Mouse (Mus musculus): ENCODE measurements around the gene Dync1i1. TPM values are rescaled to one million over a fixed set of nuclear protein-coding genes. Genes with fewer than 3 reads are reported as not detected.

The Dync1i1 gene
- polyA plus RNA-seq, 1 experiment from 2014 or later: 0.85 TPM

DNA sequence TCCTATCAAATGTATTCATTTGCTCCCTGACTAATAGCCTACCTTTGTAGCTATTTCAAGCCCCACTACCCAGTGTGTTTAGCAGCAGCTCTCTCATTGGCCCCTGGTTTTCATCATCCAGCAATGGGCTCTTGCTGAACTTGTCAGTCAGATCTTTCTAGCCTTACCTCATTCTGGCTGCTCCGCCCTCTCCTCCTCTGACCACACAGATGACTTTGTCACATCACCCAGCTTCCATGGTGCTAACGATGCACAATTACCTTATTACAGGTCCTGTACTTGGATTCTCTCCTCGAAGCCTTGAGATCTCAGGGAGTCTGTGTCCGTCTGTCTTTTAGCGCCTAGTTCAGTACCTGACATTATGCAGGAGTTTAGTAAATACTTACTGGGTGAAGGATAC, 120.7 kb downstream of the Dync1i1 start:
- no peak for DNase-seq (ENCODE audit: low spot score)
- WGBS: 97% methylated on average over 5 of the region's 5 CpGs
- no peak overlapping the region for H3K9ac ChIP-seq (ENCODE audit: low read length)

GRCm38 (mm10) chr6:5854048-5854836, 128.8 kb downstream of the Dync1i1 start:
- Histone ChIP-seq H3K4me3 (ENCODE audit: low read depth, low read length) (no peak overlapping the region), H3K9ac (ENCODE audit: low read length) (no peak overlapping the region), H3K27me3 (ENCODE audit: control insufficient read depth, insufficient read depth, low read length) (no peaks in the 10 kb centered on the region), H3K36me3 (ENCODE audit: control insufficient read depth, insufficient read depth, low read length) (no peaks in the 10 kb centered on the region), H3K4me1 (replicated peaks; ENCODE audit: control insufficient read depth, insufficient read depth) (no peaks in the 10 kb centered on the region), H3K27ac (replicated peaks) (no peak overlapping the region), H3K9me3 (ENCODE audit: control insufficient read depth, low read length) (no peaks in the 10 kb centered on the region), H3K4me2 (replicated peaks; ENCODE audit: low read depth) (no peak overlapping the region)
- 81% methylated on average over 12 of the region's 12 CpGs for WGBS
- no peak for ATAC-seq (ENCODE audit: low FRiP score, low TSS enrichment)
- no peak for TF ChIP-seq EP300 (optimal IDR thresholded peaks at IDR 0.05)
- TF ChIP-seq CTCF (IDR thresholded peaks at IDR 0.05; ENCODE audit: low read depth): no peak
- no peak for DNase-seq (ENCODE audit: low spot score)

More for the DNA sequence above, 120.7 kb downstream of the Dync1i1 start:
- H3K4me1 ChIP-seq (replicated peaks; ENCODE audit: control insufficient read depth, insufficient read depth): no peaks in the 10 kb centered on the region
- no peaks in the 10 kb centered on the region for H3K9me3 ChIP-seq (ENCODE audit: control insufficient read depth, low read length)
- TF ChIP-seq CTCF (IDR thresholded peaks at IDR 0.05; ENCODE audit: low read depth) (no peak), EP300 (optimal IDR thresholded peaks at IDR 0.05) (no peak)
- no peaks in the 10 kb centered on the region for H3K27me3 ChIP-seq (ENCODE audit: control insufficient read depth, insufficient read depth, low read length)
- no peaks in the 10 kb centered on the region for H3K36me3 ChIP-seq (ENCODE audit: control insufficient read depth, insufficient read depth, low read length)
- no peak for ATAC-seq (ENCODE audit: low FRiP score, low TSS enrichment)
- no peak overlapping the region for H3K4me2 ChIP-seq (replicated peaks; ENCODE audit: low read depth)
- no peak overlapping the region for H3K4me3 ChIP-seq (ENCODE audit: low read depth, low read length)
- H3K27ac ChIP-seq (replicated peaks): no peak overlapping the region

DNA sequence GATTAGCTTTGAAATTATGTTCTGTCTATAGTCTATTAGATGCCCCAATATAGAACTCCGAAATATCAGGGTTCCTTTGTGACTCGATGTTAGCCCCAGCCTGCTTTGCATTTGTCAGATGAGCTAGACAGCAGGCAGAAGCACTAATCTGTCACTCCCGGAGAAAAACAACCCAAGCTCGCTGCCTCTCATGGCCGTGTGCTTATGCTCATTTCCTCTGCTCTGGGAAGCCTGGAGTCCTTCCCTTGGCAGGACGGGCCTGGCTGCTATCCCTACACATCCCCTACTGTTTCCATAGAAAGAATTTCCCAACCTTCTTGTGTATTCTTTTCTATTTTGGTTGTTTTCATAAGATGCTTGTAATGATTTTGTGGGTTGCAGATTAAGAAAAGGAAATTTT, 130.1 kb downstream of the Dync1i1 start:
- Histone ChIP-seq H3K36me3 (ENCODE audit: control insufficient read depth, insufficient read depth, low read length) (no peaks in the 10 kb centered on the region), H3K9ac (ENCODE audit: low read length) (no peak overlapping the region), H3K27ac (replicated peaks) (no peak overlapping the region), H3K4me2 (replicated peaks; ENCODE audit: low read depth) (no peak overlapping the region), H3K4me1 (replicated peaks; ENCODE audit: control insufficient read depth, insufficient read depth) (no peaks in the 10 kb centered on the region), H3K4me3 (ENCODE audit: low read depth, low read length) (no peak overlapping the region), H3K9me3 (ENCODE audit: control insufficient read depth, low read length) (no peaks in the 10 kb centered on the region), H3K27me3 (ENCODE audit: control insufficient read depth, insufficient read depth, low read length) (no peaks in the 10 kb centered on the region)
- ATAC-seq (ENCODE audit: low FRiP score, low TSS enrichment) (no peak), DNase-seq (ENCODE audit: low spot score) (no peak)
- 56% methylated on average over 6 of the region's 6 CpGs for WGBS
- no peak for TF ChIP-seq CTCF (IDR thresholded peaks at IDR 0.05; ENCODE audit: low read depth)
- no peak for TF ChIP-seq EP300 (optimal IDR thresholded peaks at IDR 0.05)

- Histone ChIP-seq H3K9me3 (ENCODE audit: control insufficient read depth, low read length) (no peaks in the 10 kb centered on the region), H3K4me3 (ENCODE audit: low read depth, low read length) (no peak overlapping the region; the same call in 1 of the 2 replicates), H3K27ac (replicated peaks) (no peak overlapping the region), H3K36me3 (ENCODE audit: control insufficient read depth, insufficient read depth, low read length) (no peaks in the 10 kb centered on the region), H3K4me1 (replicated peaks; ENCODE audit: control insufficient read depth, insufficient read depth) (no peaks in the 10 kb centered on the region), H3K4me2 (replicated peaks; ENCODE audit: low read depth) (peak overlapping the region; percentile 42; the same call in 1 of the 2 replicates), H3K9ac (ENCODE audit: low read length) (no peak overlapping the region), H3K27me3 (ENCODE audit: control insufficient read depth, insufficient read depth, low read length) (no peaks in the 10 kb centered on the region)
- peak; percentile 53 for DNase-seq (ENCODE audit: low spot score)
- WGBS: 6% methylated on average over 12 of the region's 12 CpGs
- TF ChIP-seq EP300 (optimal IDR thresholded peaks at IDR 0.05) (no peak), CTCF (IDR thresholded peaks at IDR 0.05; ENCODE audit: low read depth) (peak; percentile 80)
- no peak for ATAC-seq (ENCODE audit: low FRiP score, low TSS enrichment)
These were observed 132.9 kb downstream of the Dync1i1 start for GRCm38 (mm10) chr6:5858371-5858770.

GRCm38 (mm10) chr6:5858901-5859598, 133.6 kb downstream of the Dync1i1 start:
- Histone ChIP-seq H3K27me3 (ENCODE audit: control insufficient read depth, insufficient read depth, low read length) (no peaks in the 10 kb centered on the region), H3K4me2 (replicated peaks; ENCODE audit: low read depth) (peak overlapping the region; percentile 42), H3K9me3 (ENCODE audit: control insufficient read depth, low read length) (no peaks in the 10 kb centered on the region), H3K9ac (ENCODE audit: low read length) (no peak overlapping the region), H3K36me3 (ENCODE audit: control insufficient read depth, insufficient read depth, low read length) (no peaks in the 10 kb centered on the region), H3K27ac (replicated peaks) (no peak overlapping the region), H3K4me3 (ENCODE audit: low read depth, low read length) (peak overlapping the region; percentile 10; the same call in 1 of the 2 replicates), H3K4me1 (replicated peaks; ENCODE audit: control insufficient read depth, insufficient read depth) (no peaks in the 10 kb centered on the region)
- ATAC-seq (ENCODE audit: low FRiP score, low TSS enrichment) (no peak), DNase-seq (ENCODE audit: low spot score) (no peak)
- WGBS: 34% methylated on average over 20 of the region's 20 CpGs
- TF ChIP-seq CTCF (IDR thresholded peaks at IDR 0.05; ENCODE audit: low read depth) (no peak), EP300 (optimal IDR thresholded peaks at IDR 0.05) (no peak)

DNA sequence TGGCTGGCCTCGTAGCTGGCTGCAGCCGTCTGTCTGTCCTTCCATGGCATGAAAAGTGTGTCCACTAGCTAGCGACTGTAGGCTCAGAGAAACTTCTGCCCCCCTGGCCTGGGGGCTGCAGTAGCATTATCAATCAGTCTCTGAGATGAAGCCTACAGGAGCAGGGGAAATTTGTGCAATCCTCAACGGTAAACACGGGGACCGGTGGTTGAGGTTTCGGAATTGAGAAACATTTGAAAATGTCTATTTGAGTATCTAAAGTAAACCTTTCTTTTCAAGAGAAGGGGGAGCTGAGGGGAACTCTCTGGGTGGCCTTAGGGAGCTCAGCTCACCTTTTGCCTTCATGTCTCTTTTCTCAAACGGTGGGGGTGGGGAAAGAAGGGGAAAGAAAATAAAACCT, 134.2 kb downstream of the Dync1i1 start:
- WGBS: 26% methylated on average over 8 of the region's 8 CpGs
- Histone ChIP-seq H3K4me2 (replicated peaks; ENCODE audit: low read depth) (peak overlapping the region; percentile 42), H3K27ac (replicated peaks) (no peak overlapping the region), H3K4me3 (ENCODE audit: low read depth, low read length) (no peak overlapping the region), H3K36me3 (ENCODE audit: control insufficient read depth, insufficient read depth, low read length) (no peaks in the 10 kb centered on the region), H3K4me1 (replicated peaks; ENCODE audit: control insufficient read depth, insufficient read depth) (no peaks in the 10 kb centered on the region), H3K27me3 (ENCODE audit: control insufficient read depth, insufficient read depth, low read length) (no peaks in the 10 kb centered on the region), H3K9ac (ENCODE audit: low read length) (no peak overlapping the region), H3K9me3 (ENCODE audit: control insufficient read depth, low read length) (no peaks in the 10 kb centered on the region)
- ATAC-seq (ENCODE audit: low FRiP score, low TSS enrichment) (no peak), DNase-seq (ENCODE audit: low spot score) (no peak)
- TF ChIP-seq CTCF (IDR thresholded peaks at IDR 0.05; ENCODE audit: low read depth) (no peak), EP300 (optimal IDR thresholded peaks at IDR 0.05) (no peak)
